Mouse (Mus musculus): ENCODE measurements around the gene Rpl18. TPM values are rescaled to one million over a fixed set of nuclear protein-coding genes. Genes with fewer than 3 reads are reported as not detected.

The Rpl18 gene
- polyA plus RNA-seq, 1 experiment, result 1,792 TPM

- peak overlapping the region; percentile 82 for H3K27ac ChIP-seq (ENCODE audit: insufficient read depth, low read length)
Measured at GRCm38 (mm10) chr7:45708221-45708761, 7.0 kb upstream of the Rpl18 start.

GRCm38 (mm10) chr7:45709036-45709435 lies 6.2 kb upstream of the Rpl18 start:
- H3K4me3 ChIP-seq (ENCODE audit: extremely low read depth, insufficient read depth, insufficient read length), result no peak overlapping the region
- peaks cover 29% of the 10 kb centered on the region for H3K36me3 ChIP-seq (ENCODE audit: control insufficient read depth, insufficient read depth, low read length)
- no peak overlapping the region for H3K27ac ChIP-seq (ENCODE audit: insufficient read depth, low read length)
- 85% methylated on average over 6 of the region's 6 CpGs for WGBS
- no peak for DNase-seq (ENCODE audit: low read depth in 1 of 2, low spot score in 2 of 2)
- peaks cover 18% of the 10 kb centered on the region for H3K4me1 ChIP-seq (ENCODE audit: control insufficient read depth, insufficient read depth, insufficient read length)
- no peaks in the 10 kb centered on the region for H3K27me3 ChIP-seq (ENCODE audit: control insufficient read depth, insufficient read depth, low read length)
- TF ChIP-seq POLR2A (IDR thresholded peaks at IDR 0.05; ENCODE audit: low read depth, low read length) (no peak), CTCF (IDR thresholded peaks at IDR 0.05; ENCODE audit: extremely low read depth, insufficient read depth, insufficient read length, insufficient replicate concordance) (no peak)

More at GRCm38 (mm10) chr7:45708221-45708761, 7.0 kb upstream of the Rpl18 start:
- H3K27me3 ChIP-seq (ENCODE audit: control insufficient read depth, insufficient read depth, low read length), result no peaks in the 10 kb centered on the region
- DNase-seq (ENCODE audit: low read depth in 1 of 2, low spot score in 2 of 2), result no peak
- peaks cover 27% of the 10 kb centered on the region for H3K36me3 ChIP-seq (ENCODE audit: control insufficient read depth, insufficient read depth, low read length)
- TF ChIP-seq CTCF (IDR thresholded peaks at IDR 0.05; ENCODE audit: extremely low read depth, insufficient read depth, insufficient read length, insufficient replicate concordance) (no peak), POLR2A (IDR thresholded peaks at IDR 0.05; ENCODE audit: low read depth, low read length) (no peak)
- H3K4me1 ChIP-seq (ENCODE audit: control insufficient read depth, insufficient read depth, insufficient read length), result peaks cover 23% of the 10 kb centered on the region
- peak overlapping the region; percentile 32 for H3K4me3 ChIP-seq (ENCODE audit: extremely low read depth, insufficient read depth, insufficient read length)
- 25% methylated on average over 13 of the region's 13 CpGs for WGBS

GRCm38 (mm10) chr7:45709677-45710355 lies 5.4 kb upstream of the Rpl18 start:
- 91% methylated on average over 14 of the region's 14 CpGs for WGBS
- no peak for DNase-seq (ENCODE audit: low read depth in 1 of 2, low spot score in 2 of 2)
- Histone ChIP-seq H3K4me1 (ENCODE audit: control insufficient read depth, insufficient read depth, insufficient read length) (peaks cover 15% of the 10 kb centered on the region), H3K27me3 (ENCODE audit: control insufficient read depth, insufficient read depth, low read length) (no peaks in the 10 kb centered on the region), H3K27ac (ENCODE audit: insufficient read depth, low read length) (no peak overlapping the region), H3K4me3 (ENCODE audit: extremely low read depth, insufficient read depth, insufficient read length) (no peak overlapping the region), H3K36me3 (ENCODE audit: control insufficient read depth, insufficient read depth, low read length) (peaks cover 29% of the 10 kb centered on the region)
- TF ChIP-seq POLR2A (IDR thresholded peaks at IDR 0.05; ENCODE audit: low read depth, low read length) (no peak), CTCF (IDR thresholded peaks at IDR 0.05; ENCODE audit: extremely low read depth, insufficient read depth, insufficient read length, insufficient replicate concordance) (no peak)

- H3K4me3 ChIP-seq (ENCODE audit: extremely low read depth, insufficient read depth, insufficient read length), result no peak overlapping the region
- 93% methylated on average over 20 of the region's 20 CpGs for WGBS
- H3K4me1 ChIP-seq (ENCODE audit: control insufficient read depth, insufficient read depth, insufficient read length), result peaks cover 18% of the 10 kb centered on the region
- no peak for DNase-seq (ENCODE audit: low read depth in 1 of 2, low spot score in 2 of 2)
- TF ChIP-seq POLR2A (IDR thresholded peaks at IDR 0.05; ENCODE audit: low read depth, low read length), result no peak
- no peak for TF ChIP-seq CTCF (IDR thresholded peaks at IDR 0.05; ENCODE audit: extremely low read depth, insufficient read depth, insufficient read length, insufficient replicate concordance)
- H3K27me3 ChIP-seq (ENCODE audit: control insufficient read depth, insufficient read depth, low read length), result no peaks in the 10 kb centered on the region
- peaks cover 29% of the 10 kb centered on the region for H3K36me3 ChIP-seq (ENCODE audit: control insufficient read depth, insufficient read depth, low read length)
- H3K27ac ChIP-seq (ENCODE audit: insufficient read depth, low read length), result no peak overlapping the region
Measured at GRCm38 (mm10) chr7:45710477-45711191, 4.6 kb upstream of the Rpl18 start.

- Histone ChIP-seq H3K4me3 (ENCODE audit: extremely low read depth, insufficient read depth, insufficient read length) (no peak overlapping the region), H3K27ac (ENCODE audit: insufficient read depth, low read length) (no peak overlapping the region), H3K36me3 (ENCODE audit: control insufficient read depth, insufficient read depth, low read length) (peaks cover 29% of the 10 kb centered on the region), H3K4me1 (ENCODE audit: control insufficient read depth, insufficient read depth, insufficient read length) (peaks cover 21% of the 10 kb centered on the region), H3K27me3 (ENCODE audit: control insufficient read depth, insufficient read depth, low read length) (no peaks in the 10 kb centered on the region)
- WGBS, result 94% methylated on average over 24 of the region's 24 CpGs
- no peak for TF ChIP-seq CTCF (IDR thresholded peaks at IDR 0.05; ENCODE audit: extremely low read depth, insufficient read depth, insufficient read length, insufficient replicate concordance)
- no peak for TF ChIP-seq POLR2A (IDR thresholded peaks at IDR 0.05; ENCODE audit: low read depth, low read length)
- DNase-seq (ENCODE audit: low read depth in 1 of 2, low spot score in 2 of 2), result no peak
Measured at GRCm38 (mm10) chr7:45711316-45712021, 3.8 kb upstream of the Rpl18 start.

- 92% methylated on average over 21 of the region's 21 CpGs for WGBS
- Histone ChIP-seq H3K4me3 (ENCODE audit: extremely low read depth, insufficient read depth, insufficient read length) (no peak overlapping the region), H3K36me3 (ENCODE audit: control insufficient read depth, insufficient read depth, low read length) (peaks cover 29% of the 10 kb centered on the region), H3K27me3 (ENCODE audit: control insufficient read depth, insufficient read depth, low read length) (no peaks in the 10 kb centered on the region), H3K4me1 (ENCODE audit: control insufficient read depth, insufficient read depth, insufficient read length) (peaks cover 19% of the 10 kb centered on the region), H3K27ac (ENCODE audit: insufficient read depth, low read length) (no peak overlapping the region)
- no peak for TF ChIP-seq POLR2A (IDR thresholded peaks at IDR 0.05; ENCODE audit: low read depth, low read length)
- DNase-seq (ENCODE audit: low read depth in 1 of 2, low spot score in 2 of 2), result no peak
Measured at GRCm38 (mm10) chr7:45712022-45712757, 3.1 kb upstream of the Rpl18 start.

All from spleen, adult 2 months (tissue).